Mouse (Mus musculus) ES-E14 (cell line): ENCODE measurements around the gene Slc7a11. TPM values are rescaled to one million over a fixed set of nuclear protein-coding genes. Genes with fewer than 3 reads are reported as not detected.

Experiments
- DNase-seq: peaks from one replicate; pipeline ENCODE4 v3.0.0-alpha.2; 2013; ENCODE audit warnings: low read depth, low spot score
- H3K27ac ChIP-seq: 2 replicates; pipeline ENCODE4 v1.5.1; 2012; ENCODE audit warnings: low read depth, mild to moderate bottlenecking, low read length, moderate library complexity, mixed read lengths; ENCODE audit not compliant: poor library complexity, insufficient read depth, severe bottlenecking
- H3K36me3 ChIP-seq: 2 replicates; pipeline ENCODE4 v1.6.1; 2012; ENCODE audit warnings: mild to moderate bottlenecking, low read length, moderate library complexity, mixed read lengths; ENCODE audit not compliant: control insufficient read depth, poor library complexity, insufficient read depth, severe bottlenecking
- H3K4me1 ChIP-seq, 2 experiments: fragments of 150-350 bp in 1 of 2; sonication (generic) in 1 of 2; 2 replicates each; pipeline ENCODE4 v1.6.1; 2012; ENCODE audit warnings: low read length in 2 of 2, mild to moderate bottlenecking in 1 of 2, mixed read lengths in 1 of 2; ENCODE audit not compliant: control insufficient read depth in 2 of 2, insufficient read depth in 2 of 2, poor library complexity in 1 of 2
- H3K4me3 ChIP-seq, 2 experiments: fragments of 150-350 bp in 1 of 2; sonication (generic) in 1 of 2; 2 replicates each; pipeline ENCODE4 v1.5.1; 2012; ENCODE audit warnings: low read length in 2 of 2, low read depth in 1 of 2, mild to moderate bottlenecking in 1 of 2, mixed read lengths in 1 of 2; ENCODE audit not compliant: insufficient read depth in 1 of 2, poor library complexity in 1 of 2, severe bottlenecking in 1 of 2
- H3K9ac ChIP-seq: 2 replicates; pipeline ENCODE4 v1.6.1; 2012; ENCODE audit warnings: low read depth, mild to moderate bottlenecking, low read length, mixed read lengths; ENCODE audit not compliant: poor library complexity, insufficient read depth, severe bottlenecking
- H3K9me3 ChIP-seq: fragments of 150-350 bp; sonication (generic); 2 replicates; pipeline ENCODE4 v1.6.1; 2012; ENCODE audit warnings: low read depth, mild to moderate bottlenecking, low read length; ENCODE audit not compliant: control insufficient read depth, insufficient read depth
- CHD2 ChIP-seq: IDR thresholded peaks from 2 replicates; pipeline ENCODE4 v1.6.1; 2014; ENCODE audit warnings: mild to moderate bottlenecking, low read depth, low read length, inconsistent platforms
- HCFC1 ChIP-seq: IDR thresholded peaks from 2 replicates; pipeline ENCODE4 v1.6.1; 2012; ENCODE audit warnings: low read length, inconsistent platforms, borderline replicate concordance; ENCODE audit not compliant: insufficient read depth
- MAFK ChIP-seq: IDR thresholded peaks from 2 replicates; pipeline ENCODE4 v1.6.1; 2014; ENCODE audit warnings: mild to moderate bottlenecking, low read depth, low read length, inconsistent platforms; ENCODE audit not compliant: insufficient read depth
- ZC3H11A ChIP-seq: IDR thresholded peaks from 2 replicates; pipeline ENCODE4 v1.6.1; 2012; ENCODE audit warnings: low read depth, mild to moderate bottlenecking, inconsistent platforms, low read length, borderline replicate concordance
- ZNF384 ChIP-seq: IDR thresholded peaks from 2 replicates; pipeline ENCODE4 v1.6.1; 2012; ENCODE audit warnings: low read depth, low read length, inconsistent platforms
- in situ Hi-C, 2 experiments: fragments of 600-800 bp; cut with MboI; formaldehyde crosslinking; loops; one replicate each; pipeline ENCODE4 v1.15.1; 2025; ENCODE audit warnings: low sequenced_read_pairs in 2 of 2, inconsistent platforms in 1 of 2; ENCODE audit not compliant: unreplicated experiment in 2 of 2
- total RNA-seq: library from RNA; depleted of rRNA; stranded (reverse); fragments of 300-350 nt; gene quantifications from 2 replicates; pipeline ENCODE4 v1.2.3, GENCODE M21; 2012

Gene Slc7a11
- total RNA-seq, 1 experiment, result 2.1 TPM

DNA sequence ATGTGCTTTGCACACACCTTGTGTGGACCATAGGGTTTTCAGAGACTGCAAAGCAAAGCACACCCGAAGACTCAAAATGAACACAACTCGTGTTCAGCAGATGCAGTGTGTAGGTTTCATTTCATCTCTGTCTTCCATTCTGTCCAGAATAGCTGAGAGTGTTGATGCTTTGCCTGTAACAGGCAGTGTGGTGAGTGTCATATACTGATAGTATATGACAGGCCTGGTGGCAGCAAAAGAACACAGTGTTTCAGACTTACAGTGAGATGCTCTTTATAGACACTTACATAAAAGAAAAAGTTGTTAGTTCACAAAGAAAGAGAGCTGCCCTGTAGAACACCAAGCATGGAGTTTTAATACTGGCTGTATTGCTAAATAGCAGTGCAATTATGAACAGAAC, 505.8 kb downstream of the Slc7a11 start:
- no peaks in the 10 kb centered on the region for H3K4me1 ChIP-seq
- no peak overlapping the region for H3K4me3 ChIP-seq
- DNase-seq, result no peak
- no peak overlapping the region for H3K27ac ChIP-seq
- no peak overlapping the region for H3K9ac ChIP-seq
- no peaks in the 10 kb centered on the region for H3K9me3 ChIP-seq
- TF ChIP-seq HCFC1 (no peak), ZC3H11A (no peak), ZNF384 (no peak), MAFK (no peak), CHD2 (no peak)
- H3K36me3 ChIP-seq, result no peaks in the 10 kb centered on the region
- in situ Hi-C loops, result no loop called here

DNA sequence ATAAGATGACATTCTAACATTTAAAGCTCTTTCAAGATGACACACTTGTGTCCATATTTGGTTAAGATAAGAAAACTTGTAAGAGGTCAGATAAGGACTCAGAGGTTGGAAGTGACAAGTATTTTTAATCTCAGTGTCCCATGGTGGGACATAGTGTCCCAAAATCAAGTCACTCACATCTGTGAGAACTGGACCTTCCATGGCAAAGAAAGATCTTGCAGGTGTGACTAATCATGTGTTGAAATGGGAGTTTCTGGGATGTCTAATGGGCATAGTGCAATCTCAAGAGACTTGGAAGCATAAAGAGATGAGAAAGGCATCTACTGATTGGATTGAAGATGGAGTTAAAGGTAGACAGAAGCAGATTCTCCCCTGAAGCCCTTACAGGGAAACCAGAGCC, 513.9 kb downstream of the Slc7a11 start:
- no peak overlapping the region for H3K9ac ChIP-seq
- H3K9me3 ChIP-seq, result no peaks in the 10 kb centered on the region
- no peak overlapping the region for H3K27ac ChIP-seq
- TF ChIP-seq HCFC1, result no peak
- TF ChIP-seq ZC3H11A, result no peak
- TF ChIP-seq CHD2, result no peak
- no peak for TF ChIP-seq ZNF384
- TF ChIP-seq MAFK, result no peak
- in situ Hi-C loops, result no loop called here
- no peaks in the 10 kb centered on the region for H3K4me1 ChIP-seq
- no peak for DNase-seq
- H3K4me3 ChIP-seq, result no peak overlapping the region
- H3K36me3 ChIP-seq, result no peaks in the 10 kb centered on the region

DNA sequence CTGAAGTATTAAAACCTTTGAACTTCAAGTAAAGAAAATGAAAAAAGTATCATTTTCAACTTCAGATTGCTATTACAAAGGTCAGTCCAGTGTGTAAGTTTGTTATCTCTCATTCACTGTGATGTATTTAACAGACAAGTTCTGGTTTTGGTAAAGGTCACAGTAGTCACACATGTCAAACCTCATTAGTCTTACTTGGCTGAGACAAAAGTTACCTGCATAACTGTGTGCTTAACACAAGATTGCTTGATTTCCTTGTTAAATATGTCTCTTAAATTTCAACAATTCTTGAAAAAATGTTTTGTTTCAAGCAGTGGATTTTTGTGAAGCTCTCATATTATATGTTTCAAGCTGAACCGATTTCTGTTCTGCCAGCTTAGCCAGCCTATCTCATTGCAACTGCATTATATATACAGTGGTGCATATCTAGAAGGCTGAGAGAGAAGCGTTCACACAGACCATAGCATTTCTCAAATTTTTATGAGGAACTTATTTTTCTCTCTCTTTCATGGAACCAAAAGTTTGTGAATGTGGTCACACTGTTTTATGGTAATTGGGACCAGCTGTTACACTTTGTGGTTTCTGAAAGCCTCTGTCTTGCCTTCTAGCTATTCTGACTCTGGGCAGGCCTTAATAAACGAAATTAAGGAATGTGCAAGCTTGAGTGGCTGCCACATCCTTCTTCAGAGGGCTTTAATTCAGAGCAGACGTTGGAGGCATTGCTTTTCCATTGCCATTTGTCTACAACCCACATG, 514.7 kb downstream of the Slc7a11 start:
- in situ Hi-C loops, result no loop called here
- TF ChIP-seq CHD2, result no peak
- TF ChIP-seq ZC3H11A, result no peak
- no peak for TF ChIP-seq ZNF384
- no peak for TF ChIP-seq HCFC1
- H3K36me3 ChIP-seq, result no peaks in the 10 kb centered on the region
- no peak overlapping the region for H3K9ac ChIP-seq
- H3K9me3 ChIP-seq, result no peaks in the 10 kb centered on the region
- H3K4me1 ChIP-seq, result no peaks in the 10 kb centered on the region
- H3K27ac ChIP-seq, result no peak overlapping the region
- DNase-seq, result no peak
- no peak overlapping the region for H3K4me3 ChIP-seq

GRCm38 (mm10) chr3:49913929-49914328, 529.5 kb downstream of the Slc7a11 start:
- no peaks in the 10 kb centered on the region for H3K9me3 ChIP-seq
- no peak overlapping the region for H3K4me3 ChIP-seq
- no peaks in the 10 kb centered on the region for H3K36me3 ChIP-seq
- no peak for TF ChIP-seq HCFC1
- TF ChIP-seq CHD2, result no peak
- TF ChIP-seq ZNF384, result no peak
- no peak for TF ChIP-seq ZC3H11A
- TF ChIP-seq MAFK, result no peak
- no peaks in the 10 kb centered on the region for H3K4me1 ChIP-seq
- DNase-seq, result no peak
- no peak overlapping the region for H3K27ac ChIP-seq
- H3K9ac ChIP-seq, result no peak overlapping the region
- in situ Hi-C loops, result no loop called here

- Histone ChIP-seq H3K9ac (no peak overlapping the region), H3K9me3 (no peaks in the 10 kb centered on the region), H3K4me3 (no peak overlapping the region), H3K36me3 (no peaks in the 10 kb centered on the region), H3K4me1 (no peaks in the 10 kb centered on the region), H3K27ac (no peak overlapping the region)
- in situ Hi-C loops, result no loop called here
- DNase-seq, result no peak
- TF ChIP-seq CHD2, result no peak
- no peak for TF ChIP-seq HCFC1
- TF ChIP-seq ZC3H11A, result no peak
- no peak for TF ChIP-seq MAFK
- TF ChIP-seq ZNF384, result no peak
These were observed 532.5 kb downstream of the Slc7a11 start for GRCm38 (mm10) chr3:49910922-49911321.
